Mouse (Mus musculus): ENCODE results near the gene Drg2. TPM values are rescaled to one million over a fixed set of nuclear protein-coding genes. Genes with fewer than 3 reads are reported as not detected.
"Not testable (repeated sequence)": the region's sequence is repeated elsewhere in the genome, so short reads cannot be mapped to it uniquely, and the experiment has no call there.

Drg2 gene
- polyA plus RNA-seq, 1 experiment from 2014 or later: 95.5 TPM

GRCm38 (mm10) chr11:60427628-60428027 lies 26.8 kb upstream of the Drg2 start:
- Histone ChIP-seq H3K4me1 (replicated peaks) (no peaks in the 10 kb centered on the region), H3K27ac (no peak overlapping the region), H3K9me3 (no peaks in the 10 kb centered on the region), H3K4me2 (replicated peaks) (no peak overlapping the region), H3K9ac (replicated peaks) (no peak overlapping the region), H3K27me3 (no peaks in the 10 kb centered on the region), H3K36me3 (peaks cover 47% of the 10 kb centered on the region), H3K4me3 (replicated peaks) (no peak overlapping the region)
- WGBS: 91% methylated on average over 3 of the region's 3 CpGs
- no peak for ATAC-seq

- Histone ChIP-seq H3K27me3 (no peaks in the 10 kb centered on the region), H3K4me1 (replicated peaks) (no peaks in the 10 kb centered on the region), H3K4me2 (replicated peaks) (no peak overlapping the region), H3K36me3 (peaks cover 77% of the 10 kb centered on the region), H3K9me3 (no peaks in the 10 kb centered on the region), H3K27ac (no peak overlapping the region), H3K4me3 (replicated peaks) (no peak overlapping the region), H3K9ac (replicated peaks) (no peak overlapping the region)
- ATAC-seq: no peak
Measured at GRCm38 (mm10) chr11:60433501-60433900, 20.9 kb upstream of the Drg2 start.

GRCm38 (mm10) chr11:60435133-60435532 lies 19.3 kb upstream of the Drg2 start:
- no peak for ATAC-seq
- no peak overlapping the region for H3K9ac ChIP-seq (replicated peaks)
- no peak overlapping the region for H3K27ac ChIP-seq
- H3K4me3 ChIP-seq (replicated peaks): no peak overlapping the region
- H3K4me1 ChIP-seq (replicated peaks): no peaks in the 10 kb centered on the region
- no peaks in the 10 kb centered on the region for H3K27me3 ChIP-seq
- H3K9me3 ChIP-seq: no peaks in the 10 kb centered on the region
- 94% methylated on average over 1 of the region's 1 CpGs for WGBS
- peaks cover 78% of the 10 kb centered on the region for H3K36me3 ChIP-seq
- no peak overlapping the region for H3K4me2 ChIP-seq (replicated peaks)

GRCm38 (mm10) chr11:60436618-60437017 lies 17.8 kb upstream of the Drg2 start:
- Histone ChIP-seq H3K9ac (replicated peaks) (no peak overlapping the region), H3K36me3 (peaks cover 81% of the 10 kb centered on the region), H3K27ac (no peak overlapping the region), H3K4me3 (replicated peaks) (no peak overlapping the region), H3K27me3 (no peaks in the 10 kb centered on the region), H3K4me1 (replicated peaks) (no peaks in the 10 kb centered on the region), H3K9me3 (no peaks in the 10 kb centered on the region), H3K4me2 (replicated peaks) (no peak overlapping the region)
- ATAC-seq: no peak
- 92% methylated on average over 3 of the region's 3 CpGs for WGBS

GRCm38 (mm10) chr11:60439621-60440020 lies 14.8 kb upstream of the Drg2 start:
- H3K4me1 ChIP-seq (replicated peaks); H3K4me2 ChIP-seq (replicated peaks); H3K27me3 ChIP-seq; H3K4me3 ChIP-seq (replicated peaks); ATAC-seq; H3K27ac ChIP-seq; H3K9ac ChIP-seq (replicated peaks); H3K9me3 ChIP-seq: not testable (repeated sequence)
- H3K36me3 ChIP-seq: peaks cover 86% of the 10 kb centered on the region
- WGBS: 24% methylated on average over 1 of the region's 1 CpGs

- WGBS: 58% methylated on average over 7 of the region's 7 CpGs
- Histone ChIP-seq H3K9me3 (no peaks in the 10 kb centered on the region), H3K27me3 (no peaks in the 10 kb centered on the region), H3K9ac (replicated peaks) (no peak overlapping the region), H3K4me2 (replicated peaks) (no peak overlapping the region), H3K4me1 (replicated peaks) (no peaks in the 10 kb centered on the region), H3K4me3 (replicated peaks) (no peak overlapping the region), H3K36me3 (peaks cover 80% of the 10 kb centered on the region), H3K27ac (no peak overlapping the region)
- ATAC-seq: no peak
Measured at GRCm38 (mm10) chr11:60440176-60440575, 14.2 kb upstream of the Drg2 start.

GRCm38 (mm10) chr11:60442896-60443295 lies 11.5 kb upstream of the Drg2 start:
- no peak overlapping the region for H3K9ac ChIP-seq (replicated peaks)
- H3K4me2 ChIP-seq (replicated peaks): no peak overlapping the region
- H3K4me1 ChIP-seq (replicated peaks): no peaks in the 10 kb centered on the region
- no peaks in the 10 kb centered on the region for H3K9me3 ChIP-seq
- H3K27ac ChIP-seq: no peak overlapping the region
- H3K4me3 ChIP-seq (replicated peaks): no peak overlapping the region
- WGBS: 87% methylated on average over 6 of the region's 6 CpGs
- H3K36me3 ChIP-seq: peaks cover 54% of the 10 kb centered on the region
- H3K27me3 ChIP-seq: no peaks in the 10 kb centered on the region
- no peak for ATAC-seq

- Histone ChIP-seq H3K36me3 (peaks cover 44% of the 10 kb centered on the region), H3K4me2 (replicated peaks) (no peak overlapping the region), H3K9ac (replicated peaks) (no peak overlapping the region), H3K4me1 (replicated peaks) (no peaks in the 10 kb centered on the region), H3K4me3 (replicated peaks) (no peak overlapping the region), H3K27ac (no peak overlapping the region), H3K27me3 (no peaks in the 10 kb centered on the region), H3K9me3 (no peaks in the 10 kb centered on the region)
- WGBS: 87% methylated on average over 4 of the region's 4 CpGs
- no peak for ATAC-seq
Measured at GRCm38 (mm10) chr11:60444007-60444406, 10.4 kb upstream of the Drg2 start.

GRCm38 (mm10) chr11:60454745-60455087 lies 325 bp downstream of the Drg2 start:
- no peaks in the 10 kb centered on the region for H3K27me3 ChIP-seq
- H3K4me1 ChIP-seq (replicated peaks): peaks cover 19% of the 10 kb centered on the region
- peak overlapping the region; percentile 77 for H3K9ac ChIP-seq (replicated peaks)
- H3K36me3 ChIP-seq: peaks cover 37% of the 10 kb centered on the region
- ATAC-seq: no peak; the same call in 1 of the 2 replicates
- H3K4me2 ChIP-seq (replicated peaks): peak overlapping the region; percentile 86
- 0% methylated on average over 17 of the region's 17 CpGs for WGBS
- H3K9me3 ChIP-seq: no peaks in the 10 kb centered on the region
- peak overlapping the region; percentile 47; the same call in 1 of the 2 replicates for H3K27ac ChIP-seq
- peak overlapping the region; percentile 63 for H3K4me3 ChIP-seq (replicated peaks)

GRCm38 (mm10) chr11:60457973-60458372 lies 3.6 kb downstream of the Drg2 start:
- no peak overlapping the region for H3K27ac ChIP-seq
- H3K4me3 ChIP-seq (replicated peaks): no peak overlapping the region
- H3K27me3 ChIP-seq: no peaks in the 10 kb centered on the region
- ATAC-seq: no peak
- H3K4me1 ChIP-seq (replicated peaks): peaks cover 19% of the 10 kb centered on the region
- 100% methylated on average over 1 of the region's 1 CpGs for WGBS
- no peak overlapping the region for H3K4me2 ChIP-seq (replicated peaks)
- H3K9me3 ChIP-seq: no peaks in the 10 kb centered on the region
- no peak overlapping the region for H3K9ac ChIP-seq (replicated peaks)
- peaks cover 70% of the 10 kb centered on the region for H3K36me3 ChIP-seq

GRCm38 (mm10) chr11:60465943-60466380 lies 11.6 kb downstream of the Drg2 start:
- no peaks in the 10 kb centered on the region for H3K27me3 ChIP-seq
- WGBS: 96% methylated on average over 2 of the region's 2 CpGs
- no peak overlapping the region for H3K4me2 ChIP-seq (replicated peaks)
- ATAC-seq: no peak
- H3K9ac ChIP-seq (replicated peaks): no peak overlapping the region
- no peaks in the 10 kb centered on the region for H3K9me3 ChIP-seq
- peaks cover 95% of the 10 kb centered on the region for H3K36me3 ChIP-seq
- no peaks in the 10 kb centered on the region for H3K4me1 ChIP-seq (replicated peaks)
- no peak overlapping the region for H3K4me3 ChIP-seq (replicated peaks)
- H3K27ac ChIP-seq: no peak overlapping the region

GRCm38 (mm10) chr11:60469039-60469438 lies 14.6 kb downstream of the Drg2 start, which contains the start of gene Myo15:
Gene Myo15 (plus strand): TSS chr11:60469339.
- Histone ChIP-seq H3K27ac (no peak within 1 kb of the TSS), H3K36me3 (peaks cover 64% of the 10 kb centered on the region), H3K9ac (replicated peaks) (no peak within 1 kb of the TSS), H3K4me1 (replicated peaks) (no peaks in the 10 kb centered on the region), H3K27me3 (no peaks in the 10 kb centered on the region), H3K4me3 (replicated peaks) (no peak within 1 kb of the TSS), H3K4me2 (replicated peaks) (no peak within 1 kb of the TSS), H3K9me3 (no peaks in the 10 kb centered on the region)
- WGBS: 85% methylated on average over 3 of the region's 3 CpGs
- no peak for ATAC-seq

- WGBS: 83% methylated on average over 9 of the region's 9 CpGs
- H3K9ac ChIP-seq (replicated peaks): no peak overlapping the region
- peaks cover 47% of the 10 kb centered on the region for H3K36me3 ChIP-seq
- no peak overlapping the region for H3K4me2 ChIP-seq (replicated peaks)
- no peaks in the 10 kb centered on the region for H3K27me3 ChIP-seq
- no peaks in the 10 kb centered on the region for H3K4me1 ChIP-seq (replicated peaks)
- no peak overlapping the region for H3K27ac ChIP-seq
- no peak for ATAC-seq
- no peaks in the 10 kb centered on the region for H3K9me3 ChIP-seq
- H3K4me3 ChIP-seq (replicated peaks): no peak overlapping the region
Measured at GRCm38 (mm10) chr11:60470743-60471142, 16.4 kb downstream of the Drg2 start.
